Mouse (Mus musculus) kidney, adult 2 months (tissue): ENCODE measurements at regions not wholly inside any gene's neighbourhood (a gene's known extent, or its start where the extent isn't known, plus 50 kb on each side); places are given as distances from the start of the nearest gene placed in this dataset.

ENCODE experiments used
- CTCF ChIP-seq: fragments of 200-500 bp; conservative IDR thresholded peaks from 2 replicates; pipeline ENCODE4 v1.5.1; 2011; ENCODE audit warnings: low read depth, mild to moderate bottlenecking, control low read depth, low read length, moderate library complexity, mixed read lengths; ENCODE audit not compliant: insufficient read depth, insufficient read length
- POLR2A ChIP-seq: fragments of 200-500 bp; IDR thresholded peaks from one replicate; pipeline ENCODE4 v1.6.1; 2011; ENCODE audit warnings: low read depth, low read length, control low read depth

- TF ChIP-seq CTCF: no peak
- no peak for TF ChIP-seq POLR2A
Observed at GRCm38 (mm10) chr15:56017561-56017960, 1459.9 kb downstream of the Slc22a22 start.
